Mouse (Mus musculus): ENCODE measurements around the gene Sept11.

DNA sequence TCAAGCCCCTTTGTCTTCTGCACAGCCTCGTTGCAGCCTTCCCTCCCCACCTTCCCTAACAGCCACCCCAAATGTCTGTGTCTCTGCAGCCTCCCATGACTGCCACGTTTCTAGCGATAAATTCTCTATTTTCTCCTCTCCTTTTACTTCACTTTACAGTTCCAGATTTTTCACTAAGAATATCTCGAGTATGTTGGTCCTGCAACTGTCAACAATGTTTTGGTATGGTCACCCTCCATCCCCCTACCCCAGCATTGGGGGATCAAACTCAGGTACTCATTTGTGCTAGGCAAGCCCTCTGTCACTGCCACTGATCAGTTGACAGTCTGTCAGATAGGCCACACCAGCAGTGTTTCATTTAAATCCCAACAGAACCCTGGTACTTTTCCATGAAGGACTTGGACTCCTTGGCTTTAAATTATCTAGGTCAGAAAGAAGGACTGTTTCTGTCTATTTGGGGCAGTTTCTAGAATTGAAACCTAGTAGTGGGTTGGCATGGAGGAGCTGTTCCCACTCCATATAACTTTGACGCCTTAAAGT lies 46.9 kb upstream of the Sept11 start:
- TF ChIP-seq CTCF (IDR thresholded peaks at IDR 0.05; ENCODE audit: control insufficient read depth, insufficient read depth, insufficient replicate concordance, low read depth, low read length) (no peak), POLR2A (IDR thresholded peaks at IDR 0.05; ENCODE audit: control insufficient read depth, low read depth, low read length) (no peak)
